Mouse (Mus musculus) retina, postnatal 1 day (tissue): ENCODE measurements around the gene Tedc2.

ENCODE experiments used
- DNase-seq: peaks from one replicate; pipeline ENCODE4 v3.0.0-alpha.2; 2012

The Tedc2 gene

GRCm38 (mm10) chr17:24192848-24193247, 27.8 kb downstream of the Tedc2 start:
- DNase-seq: no peak

DNA sequence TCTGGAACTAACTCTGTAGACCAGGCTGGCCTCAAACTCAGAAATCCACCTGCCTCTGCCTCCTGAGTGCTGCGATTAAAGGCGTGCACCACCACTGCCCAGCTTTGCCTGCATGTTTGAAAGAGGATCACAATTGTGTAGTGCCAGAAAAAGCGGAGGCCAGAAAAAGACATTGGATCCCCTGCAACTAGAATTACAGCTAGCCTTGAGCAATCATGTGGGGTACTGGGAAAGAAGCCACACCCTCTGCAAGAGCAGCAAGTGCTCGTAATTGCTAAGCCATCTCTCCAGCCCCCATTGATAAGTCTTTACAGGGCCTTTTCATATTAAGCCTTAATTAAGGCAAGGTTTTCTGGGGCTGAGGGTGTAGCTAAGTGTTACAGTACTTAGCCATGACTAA, 29.2 kb downstream of the Tedc2 start:
- no peak for DNase-seq

DNA sequence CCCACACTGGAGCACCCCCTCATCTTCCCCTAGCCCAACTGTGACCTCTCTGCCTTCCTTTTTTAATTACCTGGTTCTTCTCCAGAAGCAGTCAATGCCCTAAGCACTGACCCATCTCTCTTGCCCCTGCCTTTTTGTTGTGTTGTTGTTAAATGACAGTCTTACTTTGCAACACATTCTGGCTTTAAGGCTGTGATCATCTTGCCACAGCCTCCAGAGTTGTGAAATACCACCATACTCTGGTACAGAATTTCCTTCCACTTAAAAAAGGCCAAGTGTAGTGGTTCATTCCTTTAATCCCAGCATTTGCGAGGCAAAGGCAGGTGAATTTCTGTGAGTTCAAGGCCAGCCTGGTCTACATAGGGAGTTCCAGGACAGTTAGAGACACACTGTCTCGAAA, 29.7 kb downstream of the Tedc2 start:
- no peak for DNase-seq

DNA sequence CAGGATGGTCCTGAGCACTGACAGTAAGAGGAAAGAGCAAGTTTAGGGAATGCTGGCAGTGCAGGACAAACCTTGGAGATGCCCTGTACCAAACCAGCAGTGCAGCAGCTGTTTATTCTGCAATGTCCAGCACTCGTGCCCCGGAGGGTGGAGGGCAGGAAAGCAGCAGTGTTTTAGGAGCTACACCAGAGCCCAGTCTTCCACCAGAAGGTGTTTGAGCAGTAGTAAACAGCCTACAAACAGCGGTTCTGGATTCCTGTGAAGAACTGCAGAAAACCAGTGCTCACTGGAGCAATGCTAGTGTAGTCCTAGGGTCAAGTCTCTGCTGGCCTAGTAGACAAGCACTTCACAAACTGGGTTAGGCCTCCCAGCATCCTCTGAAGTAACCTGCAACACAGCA, 46.4 kb downstream of the Tedc2 start:
- DNase-seq: no peak

- DNase-seq: peak; percentile 80
These were observed 47.2 kb downstream of the Tedc2 start for GRCm38 (mm10) chr17:24173423-24173822.

DNA sequence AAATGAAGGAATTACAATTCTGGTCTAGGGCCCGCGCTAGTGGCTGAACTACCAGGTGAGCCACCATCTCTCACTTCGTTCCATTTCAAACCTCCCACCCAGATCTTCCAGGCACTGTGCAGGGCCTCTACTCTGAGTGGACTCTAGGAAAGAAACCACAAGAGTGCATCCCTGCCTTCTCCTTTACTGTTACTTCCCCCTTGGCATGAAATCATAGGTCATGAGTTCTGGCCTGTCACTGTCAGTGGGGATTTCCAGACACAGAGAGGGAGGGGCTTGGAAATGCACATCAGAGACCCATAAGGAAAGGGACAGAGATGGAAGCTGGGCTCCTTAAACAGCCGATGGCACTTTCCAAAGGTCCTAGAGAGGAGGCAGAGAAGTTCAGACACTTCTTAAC, 48.9 kb downstream of the Tedc2 start:
- no peak for DNase-seq

- no peak for DNase-seq
These were observed 49.9 kb downstream of the Tedc2 start for GRCm38 (mm10) chr17:24170729-24171128.

DNA sequence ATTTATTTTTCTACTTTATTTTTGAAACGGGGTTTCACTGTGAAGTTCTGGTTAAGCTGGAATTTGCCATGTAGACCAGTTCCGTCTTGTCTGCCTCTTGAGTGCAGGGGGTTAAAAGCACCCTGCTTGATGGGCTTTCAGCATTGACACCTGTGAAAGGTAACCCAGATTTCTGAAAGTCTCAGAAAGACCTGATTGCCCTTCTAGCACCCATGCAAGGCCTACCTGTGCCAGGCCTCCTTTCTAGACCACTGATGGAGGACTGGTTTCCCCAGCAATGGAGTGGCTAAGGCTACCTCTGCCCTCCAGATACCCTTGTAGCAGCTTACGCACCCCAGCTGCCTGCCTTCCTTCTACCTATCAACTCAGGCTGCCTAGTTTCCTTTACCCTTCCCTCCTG, 50.5 kb downstream of the Tedc2 start:
- DNase-seq: no peak

DNA sequence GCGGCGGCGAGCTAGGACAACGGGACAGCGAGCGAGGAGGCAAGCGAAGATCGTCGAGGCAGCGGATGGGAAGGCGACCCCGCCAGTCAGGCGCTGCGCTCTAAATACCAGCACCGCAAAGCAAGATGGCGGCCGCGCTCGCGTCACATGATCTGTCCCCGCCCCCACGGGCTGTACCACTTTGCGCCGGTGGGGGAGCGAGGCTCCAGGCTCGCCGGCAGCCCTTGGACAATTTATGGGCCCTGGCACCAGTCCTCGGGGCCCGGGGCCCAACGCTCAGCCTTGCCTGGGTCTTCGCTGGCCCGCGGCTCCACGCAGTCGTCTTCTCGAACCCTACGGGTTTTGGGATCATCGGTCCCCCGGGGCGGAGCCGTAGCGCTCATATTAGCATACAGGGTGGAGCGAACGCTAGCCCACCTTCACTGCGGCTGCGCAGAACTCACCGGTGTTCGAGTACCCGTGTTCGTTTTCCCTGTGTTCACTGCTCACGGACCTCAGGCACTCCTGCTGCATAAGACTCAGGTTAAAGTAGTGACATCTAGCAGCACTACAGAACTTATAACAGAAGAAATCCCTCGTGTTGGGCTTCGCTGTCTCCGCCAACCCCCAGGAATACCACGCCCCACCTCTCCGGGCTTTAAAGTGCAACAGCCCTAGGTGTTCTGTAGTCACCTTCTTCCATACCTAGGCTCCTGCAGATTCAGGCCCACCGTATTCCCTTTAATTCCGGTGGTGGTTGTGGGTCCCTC, 51.2 kb downstream of the Tedc2 start, which contains the start of gene Atp6v0c:
TSS of gene Atp6v0c (minus strand) at position 386 of the 749 bp plus-strand sequence.
- DNase-seq: peak; percentile 97

GRCm38 (mm10) chr17:24168590-24169277, 51.9 kb downstream of the Tedc2 start:
- peak; percentile 82 for DNase-seq

DNA sequence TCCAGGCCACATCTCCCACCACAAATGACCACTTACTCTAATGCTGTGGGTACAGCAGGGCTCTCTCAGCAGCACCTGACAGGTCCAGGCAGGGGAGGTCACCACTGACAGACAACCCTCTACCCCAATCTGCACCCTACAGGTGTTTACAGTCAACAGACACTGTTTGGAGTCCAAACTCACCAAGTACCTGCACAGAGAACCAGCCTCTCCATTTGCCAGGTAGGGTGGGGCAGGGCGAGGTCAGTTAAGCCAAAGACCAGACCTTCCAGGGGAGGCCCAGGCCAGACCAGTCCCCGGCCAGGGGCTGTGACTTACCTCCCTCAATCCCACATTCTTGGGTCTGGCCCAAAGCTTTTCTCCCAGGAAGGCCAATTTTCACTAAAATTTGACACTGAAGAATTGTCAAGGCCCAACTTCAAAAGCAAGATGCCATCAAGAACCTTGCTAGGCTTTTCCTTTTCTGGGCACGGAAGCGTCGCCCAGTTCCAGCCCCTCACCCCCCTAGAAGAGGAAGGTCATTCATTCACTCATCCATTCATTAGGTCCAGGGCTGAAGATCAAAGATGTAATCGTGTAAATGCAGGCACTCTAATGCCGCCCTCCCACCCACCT, 52.7 kb downstream of the Tedc2 start:
- DNase-seq: no peak

GRCm38 (mm10) chr17:24167120-24167519, 53.5 kb downstream of the Tedc2 start:
- DNase-seq: no peak
